Mouse (Mus musculus) kidney, postnatal 36 days (tissue): ENCODE results near the gene Avil.
A peak's percentile ranks its signal among the peaks of the same experiment; 100 is the strongest.
"Not testable (repeated sequence)": the region's sequence is repeated elsewhere in the genome, so short reads cannot be mapped to it uniquely, and the experiment has no call there.

Source experiments
- DNase-seq, 2 experiments: peaks; one replicate each; pipeline ENCODE4 v3.0.0; 2021 to 2022; ENCODE audit warnings: mixed read lengths in 2 of 2

Avil gene

DNA sequence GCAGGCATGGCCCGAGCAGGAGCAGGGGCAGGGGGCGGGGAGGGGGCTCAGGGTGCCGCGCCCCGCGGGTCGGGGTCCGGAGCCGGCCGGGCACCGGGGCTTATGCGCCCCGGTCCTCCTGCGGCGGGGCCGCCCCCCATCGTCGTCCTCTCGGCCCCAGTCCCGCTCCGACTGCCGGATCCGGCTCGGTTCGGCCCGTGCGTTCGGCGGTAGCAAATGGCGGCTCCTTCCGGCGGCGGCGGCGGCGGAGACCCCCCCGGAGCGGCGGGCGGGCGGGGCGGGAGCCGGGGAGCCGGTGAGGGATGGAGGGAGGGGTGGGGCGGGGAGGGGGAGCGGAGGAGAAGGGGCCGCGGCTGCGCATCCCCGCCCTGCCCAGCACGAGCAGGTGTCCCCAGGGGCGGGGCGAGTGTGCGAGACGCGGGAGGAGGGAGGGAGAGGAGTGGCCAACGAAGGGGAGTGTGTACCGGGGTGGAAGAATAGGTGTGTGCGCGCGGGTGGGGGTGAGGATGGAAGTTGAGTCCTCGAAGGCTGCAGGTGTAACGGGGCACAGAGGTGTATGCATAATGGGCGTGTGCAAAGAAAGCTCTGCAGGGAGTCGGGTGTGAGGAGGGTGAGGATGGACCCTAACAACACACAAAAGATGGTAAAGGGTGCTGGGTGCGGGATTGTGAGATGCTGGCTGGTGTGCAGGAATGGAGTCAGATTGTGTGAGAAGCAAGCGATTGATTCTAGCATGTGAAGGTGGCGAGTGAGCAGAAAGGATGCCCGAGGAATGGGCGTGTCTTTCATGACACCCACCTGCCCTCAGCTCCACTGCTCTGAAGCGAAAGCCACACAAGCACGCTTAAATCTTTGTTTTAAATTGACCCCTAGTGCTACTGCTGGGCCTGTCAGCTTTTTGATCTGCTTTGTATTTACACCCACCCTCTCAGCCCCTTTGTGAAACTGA, 59.7 kb downstream of the Avil start, which contains the start of gene March9:
Gene March9, minus strand, starts transcription at position 217 of the 949 bp plus-strand sequence.
- DNase-seq = peak; percentile 88 to 91

DNA sequence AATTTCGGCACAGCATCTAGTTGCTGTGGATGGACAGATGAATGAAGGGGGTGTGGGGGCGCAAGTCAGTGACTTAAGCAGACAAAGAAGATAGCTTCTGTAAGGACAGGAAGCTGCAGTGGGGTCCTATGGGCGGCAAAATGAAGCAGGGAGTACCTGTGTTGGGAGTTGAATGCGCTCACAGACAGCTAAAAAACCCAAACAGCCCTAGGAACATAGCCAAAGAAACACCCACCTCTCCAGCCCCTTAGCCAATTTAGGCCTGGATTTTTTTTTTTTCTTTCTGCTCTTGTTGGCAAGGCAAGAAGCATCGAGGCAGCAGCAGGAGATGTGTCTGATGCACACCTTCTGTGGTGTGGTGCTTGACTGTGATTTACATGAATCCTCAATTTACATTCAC, 60.6 kb downstream of the Avil start:
- DNase-seq = no peak

DNA sequence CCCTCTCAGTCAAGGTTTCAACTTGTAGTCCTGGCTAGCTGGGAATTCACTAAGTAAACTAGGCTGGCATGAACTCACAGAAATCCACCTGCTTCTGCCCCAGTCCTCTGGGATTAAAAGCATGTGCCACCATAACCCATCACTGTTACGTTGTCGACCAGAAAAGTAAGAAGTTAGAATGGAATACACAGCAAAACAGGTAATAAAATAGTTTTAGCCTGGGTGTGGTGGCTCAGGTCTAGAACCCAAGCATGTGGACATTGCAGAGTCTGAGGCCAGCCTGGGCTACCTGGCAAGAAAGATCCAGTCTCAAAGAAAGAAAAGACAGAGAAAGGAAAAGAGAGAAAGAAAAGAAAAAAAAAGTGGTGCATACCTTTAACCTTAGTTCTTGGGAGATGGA, 61.0 kb downstream of the Avil start:
- no peak for DNase-seq

DNA sequence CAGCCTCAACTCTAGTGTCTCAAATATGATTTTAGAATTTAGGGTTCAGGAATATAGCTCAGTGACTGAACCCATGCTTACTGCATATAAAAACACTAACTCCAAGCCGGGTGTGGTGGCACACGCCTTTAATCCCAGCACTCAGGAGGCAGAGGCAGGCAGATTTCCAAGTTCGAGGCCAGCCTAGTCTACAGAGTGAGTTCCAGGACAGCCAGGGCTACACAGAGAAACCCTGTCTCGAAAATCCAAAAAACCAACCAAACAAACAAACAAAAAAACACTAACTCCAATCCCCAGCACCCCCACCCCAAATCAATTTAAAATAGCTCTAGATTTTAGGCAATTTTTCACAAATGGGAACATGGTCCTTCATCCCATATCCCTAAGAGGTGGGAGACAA, 61.6 kb downstream of the Avil start:
- DNase-seq = not testable (repeated sequence)

DNA sequence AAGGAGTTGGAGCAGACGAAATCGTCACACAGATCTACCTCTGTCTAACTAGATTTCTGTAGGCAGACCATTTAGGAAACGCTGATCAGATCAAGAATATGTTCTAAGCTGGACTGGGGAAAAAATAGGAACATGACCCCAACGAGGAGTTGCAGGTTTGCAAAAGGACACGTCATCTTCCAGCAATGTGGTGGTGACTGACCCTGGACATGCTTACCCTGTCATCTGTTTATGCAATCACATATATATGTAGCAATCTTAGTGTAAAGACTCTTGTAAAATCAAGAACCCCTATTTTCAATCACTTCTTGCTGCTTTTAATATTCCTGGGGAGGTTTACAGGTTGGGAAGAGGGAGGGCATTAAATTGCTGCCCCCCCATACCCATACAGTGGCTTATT, 62.0 kb downstream of the Avil start:
- DNase-seq = no peak

GRCm38 (mm10) chr10:127063239-127063872, 62.8 kb downstream of the Avil start, which contains the start of gene Cdk4:
Gene Cdk4, plus strand, starts transcription at chr10:127063534.
- peak; percentile 99 to 100 for DNase-seq

DNA sequence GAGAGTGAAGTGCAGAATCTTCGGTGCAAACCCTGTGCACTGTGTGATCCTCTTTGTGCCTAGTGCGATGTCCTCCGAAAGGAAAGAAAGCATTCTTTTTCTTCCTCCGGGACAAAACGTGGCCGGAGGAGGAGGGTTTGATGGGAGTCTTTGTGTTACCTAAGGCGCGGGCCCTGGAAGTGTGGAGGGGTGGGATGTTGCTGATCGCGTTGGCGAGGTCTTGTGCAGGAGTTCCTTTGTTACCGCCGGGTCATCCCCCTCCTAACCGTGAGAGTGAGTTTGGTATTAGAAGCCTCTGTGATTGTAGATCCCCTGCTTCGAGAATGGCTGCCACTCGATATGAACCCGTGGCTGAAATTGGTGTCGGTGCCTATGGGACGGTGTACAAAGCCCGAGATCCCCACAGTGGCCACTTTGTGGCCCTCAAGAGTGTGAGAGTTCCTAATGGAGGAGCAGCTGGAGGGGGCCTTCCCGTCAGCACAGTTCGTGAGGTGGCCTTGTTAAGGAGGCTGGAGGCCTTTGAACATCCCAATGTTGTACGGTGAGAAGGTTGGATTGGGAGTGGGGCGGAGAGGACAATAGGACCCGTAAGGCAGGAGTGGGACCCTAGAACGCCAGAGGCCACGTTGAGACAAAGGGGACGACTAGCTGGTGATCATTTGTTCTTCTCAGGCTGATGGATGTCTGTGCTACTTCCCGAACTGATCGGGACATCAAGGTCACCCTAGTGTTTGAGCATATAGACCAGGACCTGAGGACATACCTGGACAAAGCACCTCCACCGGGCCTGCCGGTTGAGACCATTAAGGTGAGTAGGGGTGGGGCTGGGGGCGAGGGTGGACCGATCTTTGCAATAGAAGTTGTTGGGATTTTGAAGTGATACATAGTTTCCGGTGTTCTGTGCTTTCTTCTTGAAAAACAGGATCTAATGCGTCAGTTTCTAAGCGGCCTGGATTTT, 63.7 kb downstream of the Avil start:
- DNase-seq = no peak

DNA sequence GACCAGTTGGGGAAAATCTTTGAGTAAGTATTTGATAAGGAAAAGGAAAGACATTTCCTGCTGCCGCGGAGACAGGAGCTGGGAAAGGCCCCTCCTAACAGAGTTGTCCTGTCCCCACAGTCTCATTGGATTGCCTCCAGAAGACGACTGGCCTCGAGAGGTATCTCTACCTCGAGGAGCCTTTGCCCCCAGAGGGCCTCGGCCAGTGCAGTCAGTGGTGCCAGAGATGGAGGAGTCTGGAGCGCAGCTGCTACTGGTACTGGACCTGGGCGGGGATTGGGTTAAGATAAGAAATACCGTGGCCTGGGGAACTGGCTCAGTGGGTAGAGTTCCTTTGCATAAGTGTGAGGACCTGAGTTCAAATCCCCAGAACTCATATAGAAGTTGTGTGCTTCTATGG, 65.5 kb downstream of the Avil start:
- peak in 1 of 2 experiments; percentile 44 for DNase-seq

- no peak for DNase-seq
Measured at GRCm38 (mm10) chr10:127066519-127067018, 66.1 kb downstream of the Avil start.

- no peak for DNase-seq
Measured at GRCm38 (mm10) chr10:127068360-127069038, 68.0 kb downstream of the Avil start.

DNA sequence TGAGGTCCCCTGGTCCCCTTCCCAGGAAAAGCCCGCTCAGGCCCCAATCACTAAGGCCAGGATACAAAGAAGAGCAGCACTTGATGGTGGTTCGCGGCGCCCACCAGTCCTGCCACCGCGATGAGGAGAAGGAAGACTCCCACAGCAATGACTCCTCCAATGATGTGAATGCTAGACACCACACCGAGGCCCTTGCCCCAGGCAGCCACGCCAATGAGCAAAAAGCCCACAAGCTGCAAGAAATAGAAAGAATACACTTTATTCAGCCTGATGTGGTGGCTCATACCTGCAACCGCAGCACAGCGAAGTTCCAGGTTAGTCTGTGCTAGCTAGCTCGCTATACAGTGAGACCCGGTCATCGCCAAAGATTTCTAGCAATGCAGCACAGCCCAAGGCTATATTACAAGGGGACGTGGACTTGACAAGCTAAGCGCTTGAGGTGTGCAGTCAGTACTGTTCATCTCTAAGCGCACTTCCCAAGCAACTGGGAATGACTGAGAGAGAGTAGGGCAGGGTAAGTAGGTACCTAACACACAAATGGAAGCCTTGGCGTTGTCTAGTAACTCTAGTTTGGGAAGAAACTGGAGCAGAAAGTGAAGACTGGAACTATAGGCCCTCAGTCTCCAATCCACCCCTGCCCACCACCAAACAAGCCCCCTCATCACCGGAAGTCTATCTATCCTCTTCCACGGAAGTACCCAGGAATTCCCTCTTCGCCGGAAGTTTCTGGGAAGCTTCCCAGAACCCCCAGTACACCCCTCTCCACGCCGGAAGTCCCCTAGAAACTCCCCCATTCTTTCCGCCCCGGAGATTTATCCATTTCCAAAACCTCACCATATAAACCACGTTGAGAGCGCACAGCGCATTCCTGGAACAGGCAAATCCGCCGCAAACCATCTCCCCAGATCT, 69.0 kb downstream of the Avil start:
- DNase-seq = no peak
